Mouse (Mus musculus) urinary bladder, postnatal 25 days (tissue): ENCODE data around the gene Olfr24.
"Not testable (repeated sequence)": the region's sequence is repeated elsewhere in the genome, so short reads cannot be mapped to it uniquely, and the experiment has no call there.

Source experiments
- DNase-seq: peaks from one replicate; pipeline ENCODE4 v3.0.0; 2022; ENCODE audit warnings: low spot score

Olfr24 gene

DNA sequence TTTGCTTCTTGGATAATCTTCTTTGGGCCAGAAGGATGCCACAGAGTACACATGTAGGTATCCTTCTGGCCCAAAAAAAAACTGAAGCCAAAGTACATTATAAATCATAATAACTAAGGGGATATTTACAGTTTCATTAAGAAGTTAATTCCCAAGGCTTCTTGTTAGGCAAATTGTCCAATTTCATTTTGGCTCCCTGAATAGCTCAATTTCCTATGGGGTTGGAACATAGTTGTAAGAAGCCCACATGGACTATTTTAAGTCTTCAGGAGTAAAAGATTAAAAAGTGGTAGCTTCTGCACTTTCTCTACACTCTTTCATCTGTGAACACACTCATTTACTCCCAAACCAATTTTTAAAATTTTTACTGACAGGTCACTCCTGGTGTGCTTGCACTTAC is at the start of gene Olfr24:
TSS of gene Olfr24 (minus strand) at position 101 of the 400 bp plus-strand sequence.
- DNase-seq, result no peak

DNA sequence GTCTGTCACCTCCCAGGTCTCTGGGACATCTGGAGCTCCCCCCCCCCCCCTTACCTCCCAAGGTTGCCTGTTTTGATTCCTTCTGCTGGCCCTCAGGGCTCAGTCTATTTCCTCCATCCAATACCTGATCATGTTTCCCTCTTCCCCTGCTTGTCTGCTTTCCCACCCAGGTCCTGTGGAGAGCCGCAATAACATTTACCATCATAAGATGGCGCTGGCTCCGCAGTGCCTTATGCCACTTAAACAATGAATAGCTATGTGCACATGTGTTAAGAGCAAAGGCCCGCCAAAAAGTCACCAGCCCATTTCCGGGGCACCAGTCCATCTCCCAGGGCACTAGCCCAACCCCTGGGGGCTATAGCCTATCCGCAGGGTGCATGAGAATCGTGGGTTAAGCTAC is 21.5 kb upstream of the Olfr24 start:
- DNase-seq, result no peak

DNA sequence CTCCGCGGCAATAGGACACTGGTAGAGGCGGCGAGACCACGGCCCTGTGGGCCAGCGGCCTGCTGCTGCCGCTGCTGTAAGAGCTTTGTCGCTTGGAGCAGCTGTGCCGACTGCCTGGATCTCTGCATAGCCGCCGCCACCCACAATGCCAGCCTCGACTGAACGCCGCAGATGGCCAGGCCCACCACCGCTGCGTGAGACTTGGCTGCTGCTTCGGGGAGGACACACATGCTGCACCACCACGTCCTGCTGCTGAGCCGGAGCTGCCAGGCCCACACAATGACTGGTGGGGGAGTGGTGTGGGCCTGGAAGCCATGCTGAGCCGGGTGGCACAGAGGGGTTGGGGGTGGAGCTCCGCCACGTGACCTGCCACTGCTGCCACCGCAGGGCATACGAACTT is 15.7 kb upstream of the Olfr24 start:
- DNase-seq, result no peak

DNA sequence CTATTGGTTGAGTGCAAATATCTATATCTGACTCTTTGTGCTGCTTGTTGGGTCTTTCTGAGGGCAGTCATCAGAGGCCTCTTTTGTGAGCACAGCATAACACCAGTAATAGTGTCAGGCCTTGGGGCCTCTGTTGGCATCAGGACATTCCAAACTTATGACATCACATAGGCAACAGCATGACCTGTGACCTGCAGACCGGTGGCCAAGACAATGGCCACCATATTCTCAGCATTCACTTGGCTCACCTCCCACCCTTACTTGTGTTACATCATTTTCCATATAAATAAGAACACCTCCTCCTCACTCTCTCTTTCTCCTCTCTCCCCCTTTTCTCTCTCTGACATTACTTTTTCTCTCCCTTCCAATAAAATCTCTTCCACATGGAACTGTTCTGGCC is 15.2 kb upstream of the Olfr24 start:
- no peak for DNase-seq

DNA sequence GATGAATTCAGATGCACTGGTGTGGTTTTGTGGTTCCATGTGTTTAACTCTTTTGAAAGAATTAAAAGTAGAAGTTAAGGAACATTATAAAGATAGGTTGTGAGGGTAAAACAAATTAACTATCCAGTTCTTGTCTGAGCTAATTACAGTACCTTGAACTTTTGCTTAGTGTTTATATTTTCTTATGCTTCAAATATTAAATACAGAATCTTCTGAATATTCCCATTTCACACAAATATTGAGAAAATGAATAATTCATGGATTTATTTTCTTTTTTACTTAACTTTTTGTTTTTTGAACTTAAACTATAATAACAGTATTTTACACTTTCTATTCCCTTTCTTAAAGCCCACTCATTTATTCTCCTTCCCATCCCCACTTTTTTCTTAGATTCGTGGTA is 8.2 kb downstream of the Olfr24 start:
- DNase-seq, result no peak

DNA sequence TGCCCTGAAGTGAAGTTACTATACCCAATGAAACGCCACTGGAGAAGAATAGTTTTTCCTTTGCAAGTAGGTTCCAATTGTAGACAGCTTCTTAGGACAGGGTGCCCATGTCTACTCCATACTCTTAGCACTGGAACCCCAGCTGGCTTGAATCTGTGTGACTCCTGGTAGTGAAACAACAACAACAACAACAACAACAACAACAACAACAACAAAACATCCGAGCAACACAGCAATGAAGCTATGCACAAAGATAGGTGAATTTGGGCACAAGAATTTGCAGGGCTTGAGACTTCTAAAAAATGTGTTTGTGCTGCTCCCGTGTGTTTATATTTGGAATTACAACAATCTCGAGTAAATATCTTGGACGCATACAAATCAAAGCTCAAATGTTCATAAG is 19.2 kb downstream of the Olfr24 start:
- DNase-seq, result no peak

DNA sequence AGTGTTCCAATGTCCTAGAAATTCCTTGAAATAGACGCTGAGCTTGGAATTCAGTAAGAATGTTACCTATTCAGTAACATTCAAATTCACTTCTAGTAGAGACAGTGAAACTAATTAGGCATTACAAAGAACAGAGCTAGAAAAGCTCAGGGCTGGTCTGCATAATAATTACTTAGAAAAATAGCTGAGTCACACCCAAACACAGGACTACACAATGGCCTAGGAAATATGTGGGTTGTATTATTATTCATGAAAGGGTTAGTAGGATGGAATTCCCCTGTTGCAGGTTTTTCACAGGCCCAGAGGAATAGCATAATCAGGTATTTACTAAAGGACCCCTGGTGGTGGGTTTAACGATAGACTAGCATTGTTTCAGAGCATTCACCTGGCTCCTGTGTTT is 29.6 kb downstream of the Olfr24 start:
- DNase-seq, result not testable (repeated sequence)

DNA sequence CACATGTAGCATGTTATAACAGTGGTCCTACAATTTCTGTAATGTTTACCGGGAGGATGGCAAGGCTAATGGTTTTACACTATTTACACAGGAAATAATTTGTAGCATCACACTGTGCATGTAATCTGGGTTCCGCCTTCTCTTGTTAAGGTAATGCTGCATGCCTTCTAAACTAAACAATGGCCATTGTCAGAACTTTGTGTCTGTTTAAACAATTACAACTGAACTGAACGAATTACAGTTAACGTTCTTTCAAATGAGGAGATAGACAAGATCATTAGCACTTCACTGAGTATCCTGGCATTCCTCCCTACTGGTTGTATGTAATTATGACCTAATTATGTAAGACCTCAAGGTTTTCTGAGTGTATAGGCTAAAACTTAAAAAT is 41.1 kb downstream of the Olfr24 start:
- no peak for DNase-seq

DNA sequence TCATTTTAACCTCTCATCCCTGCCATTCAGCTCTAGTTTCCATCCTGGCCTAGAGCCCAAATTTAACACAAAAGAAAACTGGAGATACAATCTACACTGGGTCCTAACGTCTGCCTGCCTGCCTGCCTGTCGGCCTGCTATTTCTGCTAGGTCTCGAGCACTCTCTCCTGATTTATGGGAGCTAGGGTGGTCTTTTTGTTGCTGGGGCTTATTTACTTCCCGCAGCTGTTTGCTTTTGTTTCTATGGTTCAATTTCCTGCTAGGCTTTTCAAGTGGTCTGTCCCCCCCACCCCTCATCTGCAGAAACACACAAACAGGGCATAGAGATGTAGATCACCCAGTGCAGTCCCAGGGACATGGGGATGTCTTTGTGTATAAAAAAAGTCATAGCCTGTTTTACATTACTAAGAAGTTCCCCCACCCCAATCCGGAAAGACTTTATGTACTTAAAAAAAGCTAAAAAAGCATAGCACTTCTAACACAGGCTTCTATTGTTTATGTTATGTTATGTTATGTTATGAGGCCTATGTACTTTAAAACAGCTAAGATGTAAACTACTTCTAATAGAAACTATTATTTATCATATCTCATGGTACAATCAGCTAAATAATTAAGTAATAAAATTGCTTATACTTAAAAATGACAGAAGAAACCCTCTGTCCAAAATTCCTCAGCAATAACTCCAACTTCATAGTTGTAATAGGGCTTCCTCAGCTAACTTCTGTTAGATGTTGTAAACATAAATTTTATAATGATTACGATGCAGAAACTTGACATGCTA is 41.7 kb downstream of the Olfr24 start:
- DNase-seq, result no peak

DNA sequence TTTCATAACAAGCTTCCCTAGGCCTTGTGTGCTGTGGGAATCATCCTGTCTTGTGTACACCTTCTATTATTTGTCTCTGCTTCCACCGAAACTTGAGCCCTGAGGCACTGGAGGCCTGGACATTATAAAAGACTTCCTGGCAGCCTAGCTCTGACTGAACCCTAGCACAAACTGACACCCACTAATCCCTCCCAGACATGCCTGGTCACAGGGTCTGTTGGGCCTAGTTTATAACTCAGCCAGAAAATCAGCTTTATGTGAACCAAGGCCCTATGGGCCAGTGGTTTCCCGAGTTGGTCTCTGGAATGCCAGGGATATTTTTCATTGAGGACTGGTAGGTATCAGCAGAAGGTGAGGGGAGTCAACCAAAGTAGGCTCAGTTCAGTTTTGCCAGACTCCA is 42.8 kb downstream of the Olfr24 start:
- DNase-seq, result no peak

DNA sequence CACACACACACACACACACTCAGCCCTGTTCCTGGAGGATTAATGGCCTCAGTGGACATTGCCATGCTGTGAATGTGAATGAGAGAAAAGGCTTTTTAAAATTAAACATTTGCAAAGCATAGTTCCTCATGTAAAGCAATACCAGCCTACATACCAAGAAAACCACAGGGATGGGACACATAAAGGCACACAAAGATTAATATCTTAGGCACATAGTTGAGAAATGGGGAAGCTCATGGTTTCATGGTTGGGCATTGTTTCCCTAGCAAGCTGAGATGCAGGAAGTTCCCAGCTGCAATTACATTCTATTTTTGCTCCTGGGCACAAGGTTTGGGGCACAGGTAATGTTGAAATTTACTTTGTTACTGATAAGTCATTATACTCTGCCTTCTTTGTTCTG is 58.2 kb downstream of the Olfr24 start:
- DNase-seq, result no peak
